Mouse (Mus musculus) cerebellum, adult 18-20 months (tissue): Measurements from ENCODE around the gene Stk16.
A peak's percentile ranks its signal among the peaks of the same experiment; 100 is the strongest.

Experiments
- DNase-seq, 2 experiments: peaks; one replicate each; pipeline ENCODE4 v3.0.0; 2021

Gene Stk16

DNA sequence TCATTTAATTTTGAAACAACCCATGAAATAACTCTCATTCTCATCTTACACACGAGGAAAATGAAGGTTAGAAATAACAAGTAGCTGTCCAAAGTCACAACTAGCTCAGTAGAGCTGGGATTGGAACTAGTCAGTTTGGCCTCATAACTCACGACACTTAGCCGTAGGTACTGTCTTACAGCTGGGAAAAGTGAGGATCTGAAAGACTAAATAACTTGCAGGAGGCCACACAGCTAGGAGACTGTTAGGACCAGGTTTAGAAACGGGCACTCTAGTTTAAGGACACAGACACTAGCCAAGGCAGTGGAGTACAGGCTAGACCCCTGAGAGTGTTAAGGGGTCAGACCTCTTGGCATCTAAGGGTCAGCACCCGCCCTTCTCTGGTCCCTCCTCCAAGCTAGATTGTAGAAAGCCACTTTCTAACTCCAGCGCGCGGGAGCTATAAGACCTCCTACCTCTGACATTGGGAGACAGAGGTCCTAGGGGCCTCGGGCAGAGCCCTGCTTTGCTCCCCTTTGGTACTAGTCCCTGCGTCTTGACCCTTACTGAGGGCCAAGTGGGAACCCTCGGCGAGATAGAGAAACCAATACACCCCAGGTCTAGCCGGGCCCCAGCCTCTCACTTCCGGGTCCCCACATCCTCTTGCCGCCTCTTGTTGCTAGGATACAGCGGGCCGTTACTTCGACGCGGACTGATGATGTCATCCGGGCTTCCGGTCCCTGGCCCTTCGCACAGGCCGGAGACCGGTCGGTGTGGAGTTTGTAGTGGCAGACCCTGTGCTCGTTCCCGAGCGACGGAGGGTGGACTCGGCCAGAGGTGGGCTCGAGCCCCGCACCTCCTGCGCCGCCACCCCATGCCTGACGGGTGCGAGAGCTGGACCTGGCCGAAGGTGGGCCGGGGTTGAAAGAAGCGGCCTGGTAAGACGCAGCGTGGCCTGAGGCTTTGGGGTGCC, at the start of gene Stk16, which contains the start of gene Glb1l:
Gene Stk16 (plus strand): TSS at position 703 of the 952 bp plus-strand sequence.
Gene Glb1l (minus strand): TSS at position 678 of the 952 bp plus-strand sequence.
- peak; percentile 96 for DNase-seq

DNA sequence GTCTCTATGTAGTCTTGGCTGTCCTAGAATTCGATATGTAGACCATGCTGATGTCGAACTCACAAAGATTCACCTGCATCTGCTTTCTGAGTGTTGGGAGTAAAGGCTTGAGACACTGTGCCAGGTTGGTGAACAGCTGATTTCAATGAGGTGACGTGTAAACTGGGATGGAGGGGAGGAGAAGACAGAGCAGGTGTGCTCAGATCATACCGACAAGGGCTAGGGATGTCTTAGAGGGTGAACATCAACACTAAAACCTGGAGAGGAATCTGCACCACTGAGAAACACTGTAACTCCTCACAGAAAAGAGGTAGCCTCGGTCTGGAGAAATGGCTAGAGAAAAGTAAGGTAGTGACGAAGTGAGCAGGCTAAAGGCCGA, 42.6 kb upstream of the Stk16 start:
- DNase-seq: no peak

DNA sequence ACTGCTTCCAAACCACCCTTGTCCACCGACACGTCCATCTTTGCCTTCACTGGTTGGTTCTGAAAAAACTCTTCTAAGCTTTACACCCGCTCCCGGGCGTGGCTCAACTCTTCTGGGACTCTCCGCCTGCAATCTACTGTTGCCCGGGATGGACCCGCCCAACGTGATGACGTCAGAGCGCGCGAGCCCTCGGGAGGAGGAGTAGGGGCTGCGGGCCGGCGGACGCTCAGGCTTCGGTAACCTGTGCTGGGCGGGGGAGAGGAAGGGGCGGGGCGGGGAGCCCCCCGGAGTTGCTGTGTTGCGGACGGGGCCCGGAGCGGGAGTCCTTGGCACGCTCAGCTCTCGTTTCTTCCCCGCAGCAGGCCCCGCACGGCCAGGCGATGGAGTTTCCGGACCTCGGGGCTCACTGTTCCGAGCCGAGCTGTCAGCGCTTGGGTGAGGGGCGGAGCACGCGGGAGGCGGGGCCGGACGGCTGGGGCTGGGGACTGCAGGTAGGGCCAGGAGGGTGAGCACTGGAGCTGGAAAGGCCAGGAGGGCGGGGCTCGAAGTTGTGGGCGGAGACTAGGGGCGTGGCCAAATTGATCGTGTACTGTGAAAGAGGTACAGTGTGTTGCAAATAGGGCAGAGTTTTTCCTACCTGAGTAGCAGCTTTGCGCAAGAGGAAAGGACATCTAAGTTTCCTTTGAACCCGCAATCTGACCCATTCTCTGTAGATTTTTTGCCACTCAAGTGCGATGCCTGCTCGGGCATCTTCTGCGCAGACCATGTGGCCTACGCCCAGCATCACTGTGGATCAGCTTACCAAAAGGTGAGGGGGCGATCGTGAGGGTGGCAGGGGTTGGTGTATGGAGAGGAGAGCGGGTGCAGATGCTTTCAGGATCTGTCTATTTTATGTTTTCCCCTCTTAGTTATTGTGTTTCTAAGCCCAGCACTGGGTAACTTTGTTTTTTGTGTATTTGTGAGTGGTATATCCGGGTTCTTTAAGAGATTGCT, 41.9 kb upstream of the Stk16 start, which contains the start of gene Zfand2b:
Gene Zfand2b (plus strand): TSS at position 175 of the 993 bp plus-strand sequence.
- peak; percentile 97 to 98 for DNase-seq

GRCm38 (mm10) chr1:75179334-75180104, 31.1 kb upstream of the Stk16 start:
- peak; percentile 58 to 66 for DNase-seq

- DNase-seq: peak; percentile 82 to 87
These were observed 30.5 kb upstream of the Stk16 start, which contains the start of gene Abcb6 for GRCm38 (mm10) chr1:75180105-75180590. Gene Abcb6 (minus strand): TSS chr1:75180392.

- no peak for DNase-seq
These were observed 29.9 kb upstream of the Stk16 start for GRCm38 (mm10) chr1:75180741-75181140.

DNA sequence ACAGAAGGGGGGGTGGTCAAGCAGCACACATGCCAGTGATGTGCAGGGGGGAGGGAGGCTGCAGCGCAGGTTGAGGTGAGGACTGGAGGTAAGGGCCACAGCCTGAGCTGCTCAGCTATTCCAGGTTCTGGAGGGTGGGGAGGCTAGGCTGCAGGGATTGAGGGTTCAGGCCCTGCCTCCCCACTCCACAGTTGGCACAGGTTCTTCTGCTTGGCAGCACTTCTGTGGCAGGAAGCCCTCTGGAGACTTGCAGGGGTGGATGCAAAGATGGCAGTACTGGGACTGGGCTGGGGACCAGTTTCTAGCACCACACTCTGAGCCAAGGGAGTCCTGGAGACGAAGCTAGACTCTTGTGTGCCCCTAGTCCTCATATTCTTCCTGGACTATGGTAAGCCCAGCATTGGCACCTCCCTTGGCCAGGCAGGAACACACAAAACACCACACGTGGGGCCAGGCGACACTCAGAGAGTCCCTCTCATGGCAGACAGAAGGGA, 29.2 kb upstream of the Stk16 start:
- no peak for DNase-seq

- DNase-seq: no peak
These were observed 28.5 kb upstream of the Stk16 start for GRCm38 (mm10) chr1:75182160-75182559.

DNA sequence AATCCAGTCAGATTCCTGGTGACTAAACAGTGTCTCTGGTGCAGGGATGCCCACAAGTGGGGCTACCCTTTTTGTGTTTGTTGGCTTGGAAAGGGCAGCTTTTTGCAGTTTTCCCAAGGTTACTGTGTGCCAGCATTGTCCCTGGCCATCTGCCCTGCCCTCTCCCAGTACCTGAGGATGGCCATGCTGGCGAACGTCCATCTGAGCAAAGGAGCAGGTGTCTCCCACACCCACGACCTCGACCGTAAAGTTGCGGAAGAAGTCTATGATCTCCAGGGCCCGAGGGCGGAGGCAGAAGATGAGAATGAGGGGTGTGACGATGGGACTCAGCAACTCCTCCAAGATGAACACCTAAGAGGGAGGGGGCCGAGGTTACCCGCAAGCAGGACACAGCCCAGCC, 25.1 kb upstream of the Stk16 start:
- peak; percentile 50 to 59 for DNase-seq

DNA sequence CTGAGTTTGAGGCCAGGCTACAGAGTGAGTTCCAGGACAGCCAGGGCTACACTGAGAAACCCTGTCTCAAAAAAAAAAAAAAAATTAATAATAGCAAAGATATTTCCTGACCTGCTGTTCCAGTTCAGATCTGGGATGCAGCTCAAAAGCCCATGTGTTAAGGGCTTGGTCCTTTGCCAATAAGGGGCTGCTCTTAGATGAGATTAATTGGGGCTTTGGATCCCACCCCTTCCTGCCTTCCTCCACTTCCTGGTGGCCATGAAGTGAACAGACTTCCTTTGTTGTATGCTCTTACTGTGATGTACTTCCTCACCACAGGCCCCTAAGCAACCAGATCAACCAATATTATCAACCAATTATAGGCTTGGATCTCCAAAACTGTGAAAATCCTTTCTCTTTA, 23.5 kb upstream of the Stk16 start:
- no peak for DNase-seq

- no peak for DNase-seq
These were observed 22.6 kb upstream of the Stk16 start for GRCm38 (mm10) chr1:75187914-75188483.

DNA sequence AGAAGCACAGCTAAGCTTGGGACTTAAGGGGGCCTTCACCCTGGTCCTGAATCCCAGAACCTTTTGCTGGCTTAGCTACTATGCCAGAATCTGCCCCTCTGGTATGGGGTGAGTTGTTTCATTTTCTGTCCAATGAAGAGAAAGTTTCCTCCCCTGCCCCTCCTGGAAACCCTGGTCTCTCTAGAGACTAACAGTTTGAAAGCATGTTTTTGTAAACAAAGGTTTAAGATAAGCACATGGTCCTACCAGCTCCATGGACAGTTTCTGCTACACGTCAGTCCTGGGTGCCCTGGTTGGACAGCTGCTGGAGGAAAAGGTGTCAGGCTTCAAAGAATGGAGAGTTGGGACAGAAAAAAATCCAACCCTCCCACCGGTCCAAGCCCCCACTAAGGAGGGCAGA, 20.1 kb upstream of the Stk16 start:
- no peak for DNase-seq

GRCm38 (mm10) chr1:75191258-75191621, 19.4 kb upstream of the Stk16 start:
- DNase-seq: no peak

DNA sequence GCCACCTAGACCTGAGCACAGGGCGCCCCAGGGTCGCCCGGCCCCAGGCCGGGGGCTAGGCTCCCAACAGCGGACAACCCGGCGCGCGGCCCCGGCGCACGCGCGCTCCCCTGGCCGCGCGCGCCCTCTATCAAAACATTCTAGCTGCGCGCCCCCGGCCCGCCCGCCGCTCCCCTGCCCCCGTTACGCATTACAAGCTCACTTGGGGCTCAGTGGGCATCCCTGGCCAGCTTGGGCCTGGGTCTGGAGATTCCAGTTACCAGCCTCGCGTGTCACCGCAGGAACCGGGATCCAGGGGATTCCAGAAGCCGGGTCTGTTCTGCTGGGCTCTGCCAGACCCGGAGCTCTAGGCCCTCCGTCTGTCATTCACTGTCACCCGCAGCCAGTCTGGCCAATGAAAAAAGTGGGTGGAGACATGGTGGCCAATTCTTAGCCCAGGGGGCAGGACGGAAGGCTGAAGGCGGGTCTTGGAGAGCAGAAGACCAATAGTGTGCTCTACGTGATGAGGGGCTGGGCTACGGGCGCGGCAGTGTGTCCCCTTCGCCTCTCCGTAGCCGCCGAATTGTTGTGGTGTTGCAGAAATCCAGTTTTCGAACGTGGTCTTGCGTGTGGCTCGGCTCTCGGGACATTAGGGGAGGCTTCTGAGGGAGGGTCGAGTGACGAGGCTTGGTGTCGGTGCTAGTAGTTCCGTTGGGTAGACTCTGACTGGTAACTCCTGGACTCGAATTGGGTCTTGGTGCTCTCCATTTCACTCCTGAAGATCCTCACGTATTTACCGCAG, 18.8 kb upstream of the Stk16 start, which contains the start of the genes Ankzf1 and Atg9a:
Gene Ankzf1 (plus strand): TSS at position 530 of the 781 bp plus-strand sequence.
Gene Atg9a (minus strand): TSS at position 575 of the 781 bp plus-strand sequence.
- DNase-seq: peak; percentile 92 to 98

DNA sequence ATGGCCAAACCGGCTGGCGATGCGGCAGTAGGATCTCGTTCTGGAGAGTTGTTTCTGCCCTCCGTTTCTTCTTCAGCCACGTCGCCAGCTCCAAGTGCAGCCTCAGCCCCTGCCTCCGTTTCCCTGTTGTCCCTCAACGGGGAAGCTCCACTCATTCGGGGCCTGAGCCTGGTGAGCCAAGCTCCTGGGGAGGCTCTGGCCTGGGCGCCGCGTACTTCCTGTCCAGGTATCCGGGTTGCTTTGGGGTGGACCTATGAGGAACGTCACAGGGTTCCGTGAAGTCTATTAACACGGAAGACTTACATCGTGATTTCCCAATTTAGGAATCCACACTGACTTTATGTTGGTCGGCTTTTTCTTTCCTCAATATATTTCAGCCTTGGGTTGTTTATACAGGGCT, 18.2 kb upstream of the Stk16 start:
- peak in 1 of 2 experiments; percentile 48 for DNase-seq

DNA sequence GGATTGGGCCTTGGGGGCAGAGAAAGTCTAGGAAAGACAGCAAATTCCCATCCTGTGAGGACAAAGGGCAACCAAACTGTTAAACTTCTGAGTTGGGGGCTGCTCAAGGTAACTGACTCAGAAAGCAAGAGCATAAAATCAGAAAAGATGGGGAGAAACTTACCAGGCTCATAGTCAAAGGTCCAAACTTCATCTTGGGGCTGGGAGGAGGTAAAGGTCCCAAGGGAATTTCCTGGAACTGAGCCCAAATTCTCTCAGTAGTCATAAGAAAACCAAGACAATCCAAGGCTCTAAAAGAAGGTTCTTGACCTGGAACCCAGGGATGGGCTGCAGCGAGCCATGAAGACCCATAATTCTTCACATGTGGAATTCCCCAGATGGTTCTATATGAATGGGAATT, 9.4 kb upstream of the Stk16 start:
- DNase-seq: no peak

- no peak for DNase-seq
These were observed 1.5 kb upstream of the Stk16 start for GRCm38 (mm10) chr1:75208967-75209678.

- DNase-seq: no peak
These were observed 587 bp downstream of the Stk16 start for GRCm38 (mm10) chr1:75211141-75211708.

DNA sequence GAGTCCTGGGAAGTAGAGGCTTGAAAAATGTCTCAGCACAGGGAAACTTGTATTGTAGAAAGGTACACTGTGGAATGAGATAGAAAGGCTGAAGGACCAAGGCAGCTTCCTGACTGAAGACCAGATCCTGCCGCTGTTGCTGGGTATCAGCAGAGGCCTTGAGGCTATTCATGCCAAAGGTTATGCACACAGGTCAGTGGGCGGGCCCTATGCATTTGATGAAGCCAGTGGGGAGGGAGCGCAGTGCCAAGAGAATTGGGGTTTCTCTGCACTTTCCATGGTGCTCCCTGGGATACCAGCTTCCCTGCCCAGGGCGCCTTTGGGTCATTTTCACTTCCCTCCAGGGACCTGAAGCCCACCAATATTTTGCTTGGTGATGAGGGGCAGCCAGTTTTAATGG, 1.9 kb downstream of the Stk16 start:
- no peak for DNase-seq
